Mouse (Mus musculus): ENCODE measurements around the gene Pde3a.

Gene Pde3a

DNA sequence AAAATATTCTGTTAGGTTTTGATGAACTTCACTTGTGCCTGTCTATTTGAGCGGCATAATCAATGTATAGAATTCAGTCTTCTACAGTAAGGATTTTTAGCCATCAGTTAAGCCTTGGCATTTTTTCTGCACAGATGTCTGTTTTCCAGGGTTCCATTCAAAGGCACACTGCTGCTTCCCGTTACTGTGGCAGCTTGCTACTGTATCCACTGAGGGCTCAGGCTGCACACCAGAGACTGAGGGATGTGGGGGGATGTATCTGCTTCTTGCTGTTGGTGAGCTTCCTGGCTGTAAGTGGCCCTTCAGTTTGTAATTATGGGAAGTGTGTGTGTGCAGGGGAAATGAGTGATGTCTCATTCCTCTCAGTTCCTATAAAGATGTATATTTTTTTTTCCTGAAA, 154.9 kb downstream of the Pde3a start:
- DNase-seq (ENCODE audit: low spot score in 2 of 2): no peak

GRCm38 (mm10) chr6:141404649-141405048, 155.6 kb downstream of the Pde3a start:
- no peak for DNase-seq (ENCODE audit: low spot score in 2 of 2)

GRCm38 (mm10) chr6:141405496-141405895, 156.4 kb downstream of the Pde3a start:
- DNase-seq (ENCODE audit: low spot score in 2 of 2): no peak

DNA sequence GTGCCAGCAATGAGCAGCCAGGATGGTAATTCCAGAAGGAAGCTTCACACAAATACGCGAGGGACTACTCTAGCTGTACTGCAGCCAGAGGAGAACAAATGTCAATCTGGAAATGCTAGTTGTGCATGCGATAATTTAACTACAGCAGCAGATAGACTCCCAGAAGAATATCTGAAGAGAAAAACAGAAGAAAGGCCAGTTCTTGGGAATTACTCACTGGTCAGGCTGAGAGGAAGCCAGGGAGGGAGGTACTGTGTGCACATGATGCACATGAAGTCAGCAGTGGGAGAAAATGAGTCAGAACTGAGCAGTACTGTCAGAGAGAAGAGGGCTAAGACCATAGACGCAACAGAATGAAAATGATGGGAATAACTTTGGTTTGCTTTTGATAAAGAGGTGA, 159.7 kb downstream of the Pde3a start:
- no peak for DNase-seq (ENCODE audit: low spot score in 2 of 2)

GRCm38 (mm10) chr6:141410836-141411235, 161.8 kb downstream of the Pde3a start:
- no peak for DNase-seq (ENCODE audit: low spot score in 2 of 2)

DNA sequence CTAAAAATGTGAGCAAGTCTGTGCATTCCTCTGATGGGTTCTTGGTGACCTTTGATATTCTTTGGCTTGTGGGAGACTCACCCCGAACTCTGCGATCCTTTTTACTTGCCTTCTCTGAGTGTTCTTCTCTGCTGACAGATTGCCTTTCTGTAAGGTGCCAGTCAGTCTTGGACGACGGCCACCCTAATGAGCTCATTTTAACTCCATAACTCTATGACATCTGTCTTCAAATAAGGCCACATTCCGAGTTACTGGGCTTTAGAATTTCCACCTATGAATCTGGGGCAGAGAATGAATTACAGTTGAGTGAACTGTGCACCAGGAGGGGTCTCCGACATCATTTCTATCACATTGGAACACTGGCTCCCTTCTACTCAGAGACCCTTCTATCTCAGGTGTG, 176.0 kb downstream of the Pde3a start:
- no peak for DNase-seq (ENCODE audit: low spot score in 2 of 2)

DNA sequence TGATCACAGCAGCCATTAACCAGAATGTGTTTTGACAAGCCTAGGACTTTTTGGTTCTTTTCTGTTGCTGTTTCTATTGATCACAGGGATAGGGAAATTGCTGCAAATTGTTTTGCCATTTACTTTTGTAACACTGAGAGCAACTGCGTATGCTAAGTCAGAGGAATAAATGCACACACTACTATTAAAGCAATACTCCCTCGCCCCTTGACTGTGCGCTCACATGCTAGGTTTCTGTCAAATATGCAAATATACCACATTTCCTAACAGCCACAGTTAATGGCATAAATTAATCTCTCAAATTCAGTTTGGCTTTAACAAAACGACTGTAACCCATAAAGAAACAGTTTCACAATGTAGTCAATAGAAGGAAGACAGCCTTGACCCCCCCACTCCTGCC, 179.5 kb downstream of the Pde3a start:
- no peak for DNase-seq (ENCODE audit: low spot score in 2 of 2)

DNA sequence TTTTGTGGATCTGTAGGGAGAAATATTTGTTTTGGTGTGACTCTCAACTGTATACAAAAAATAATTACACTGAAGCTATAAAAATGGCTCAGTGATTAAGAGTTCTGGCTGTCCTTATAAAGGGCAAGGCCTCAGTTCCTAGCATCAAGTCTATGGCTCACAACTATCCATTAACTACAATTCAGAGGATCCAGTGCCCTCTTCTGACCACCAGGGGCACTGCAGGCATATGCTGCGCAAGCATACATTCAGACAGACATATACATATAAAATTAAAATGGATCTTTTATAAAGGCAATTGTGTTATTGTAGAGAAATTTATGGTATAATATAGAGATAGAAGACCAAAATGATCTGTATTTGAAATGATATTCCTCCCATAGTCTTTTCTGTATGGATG, 181.1 kb downstream of the Pde3a start:
- DNase-seq (ENCODE audit: low spot score in 2 of 2): no peak

- no peak for DNase-seq (ENCODE audit: low spot score in 2 of 2)
Observed at GRCm38 (mm10) chr6:141432271-141432974, 183.4 kb downstream of the Pde3a start.

DNA sequence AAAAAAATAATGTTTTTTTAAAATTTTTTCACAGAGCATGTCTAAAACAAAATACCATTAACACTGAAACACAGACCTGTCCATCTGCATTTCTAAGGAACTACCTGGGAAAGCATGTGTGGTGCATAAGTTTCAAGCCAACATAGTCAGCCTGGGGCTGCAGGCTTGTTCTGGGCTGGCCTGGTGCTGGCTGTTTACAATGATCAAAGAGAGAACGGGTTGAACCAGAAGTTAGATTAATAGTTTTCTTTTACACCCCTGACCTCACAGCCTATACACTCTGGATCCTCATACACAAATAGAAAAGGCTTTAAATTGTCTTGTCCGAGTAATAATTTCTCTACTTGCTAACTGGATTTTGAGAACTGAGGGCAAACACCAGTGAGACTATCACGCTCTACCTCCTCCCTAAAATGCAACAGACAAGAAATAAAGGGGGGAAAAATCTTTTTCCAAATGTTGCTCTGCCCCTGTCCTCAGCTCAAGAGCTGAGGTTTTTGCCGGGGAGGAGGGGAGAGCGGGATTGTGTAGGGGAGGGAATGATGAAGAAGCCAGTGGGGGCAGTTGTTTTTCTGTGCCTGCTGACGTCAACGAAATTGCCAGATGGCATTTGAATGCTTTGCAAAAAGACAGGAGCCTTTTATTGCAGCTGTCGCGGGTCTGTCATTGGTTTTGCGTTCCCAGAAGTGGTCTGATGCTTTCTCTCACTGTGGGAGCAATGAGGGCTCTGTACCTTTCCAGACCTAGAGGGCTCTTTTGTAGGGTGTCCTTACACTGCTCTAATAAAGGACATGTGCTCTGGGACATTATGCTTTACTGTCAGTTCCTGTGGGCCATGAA, 185.1 kb downstream of the Pde3a start:
- DNase-seq (ENCODE audit: low spot score in 2 of 2): peak; percentile 65 to 70

DNA sequence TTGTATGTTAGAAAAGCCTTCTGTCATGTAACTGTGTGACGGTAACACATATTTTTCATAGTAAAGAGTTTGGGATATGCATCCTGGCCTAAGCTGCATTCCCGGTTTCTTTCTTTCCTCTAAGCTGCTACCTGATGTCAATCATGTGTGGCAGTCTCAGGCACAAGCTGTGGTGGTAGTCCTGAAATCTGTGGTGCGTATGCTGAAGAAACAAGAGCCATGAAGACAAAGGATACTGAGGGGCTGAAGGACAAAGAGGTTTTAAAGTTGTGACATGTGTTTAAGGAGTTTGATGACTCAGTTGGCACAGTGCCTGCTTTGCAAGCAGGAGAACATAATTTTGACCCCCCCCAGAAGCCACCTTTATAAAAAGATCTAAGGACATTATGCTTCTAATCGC, 186.1 kb downstream of the Pde3a start:
- DNase-seq (ENCODE audit: low spot score in 2 of 2): no peak

DNA sequence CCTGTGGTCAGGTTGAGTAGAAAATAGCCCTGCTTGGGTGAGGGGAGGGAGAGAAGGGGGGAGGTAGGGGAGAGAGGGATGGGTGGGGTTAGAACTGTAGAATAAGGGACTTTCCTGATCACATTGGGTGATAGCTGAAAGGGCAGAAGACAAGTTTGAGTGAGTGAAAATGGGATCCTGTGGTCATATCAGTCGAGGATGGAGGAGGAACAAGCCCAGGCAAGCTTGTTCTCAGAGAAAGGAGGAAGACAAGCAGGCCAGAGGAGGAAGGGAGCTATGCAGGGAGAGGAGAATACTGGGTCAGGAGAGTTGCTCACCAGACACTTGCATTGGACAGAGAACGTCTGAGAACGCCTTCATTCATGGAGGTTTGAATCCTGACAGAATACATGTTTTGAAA, 190.9 kb downstream of the Pde3a start:
- DNase-seq (ENCODE audit: low spot score in 2 of 2): no peak

- peak; percentile 73 to 75 for DNase-seq (ENCODE audit: low spot score in 2 of 2)
Observed at GRCm38 (mm10) chr6:141447547-141447946, 198.5 kb downstream of the Pde3a start.

- DNase-seq (ENCODE audit: low spot score in 2 of 2): no peak
Observed at GRCm38 (mm10) chr6:141448886-141449285, 199.8 kb downstream of the Pde3a start.

GRCm38 (mm10) chr6:141455335-141455734, 206.3 kb downstream of the Pde3a start:
- no peak for DNase-seq (ENCODE audit: low spot score in 2 of 2)

DNA sequence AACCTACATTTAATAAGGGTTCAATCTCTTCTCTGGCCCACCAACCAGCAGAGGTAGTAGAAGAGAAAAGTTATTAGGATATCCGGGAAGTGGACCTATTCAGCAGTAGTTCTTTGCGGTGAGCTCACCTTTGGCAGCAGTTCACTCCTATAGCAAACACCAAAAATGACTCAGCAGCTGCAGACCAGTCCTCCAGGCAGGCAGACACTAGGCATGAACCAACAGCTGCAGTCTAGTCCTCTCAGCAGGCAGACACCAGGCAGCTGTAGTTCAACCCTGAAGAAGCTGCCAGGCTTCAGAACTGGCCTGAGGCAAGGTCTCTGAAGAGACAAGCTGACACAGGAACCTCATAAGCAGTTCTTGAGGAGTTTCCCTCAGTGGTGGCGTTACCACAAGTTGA, 207.5 kb downstream of the Pde3a start:
- no peak for DNase-seq (ENCODE audit: low spot score in 2 of 2)

DNA sequence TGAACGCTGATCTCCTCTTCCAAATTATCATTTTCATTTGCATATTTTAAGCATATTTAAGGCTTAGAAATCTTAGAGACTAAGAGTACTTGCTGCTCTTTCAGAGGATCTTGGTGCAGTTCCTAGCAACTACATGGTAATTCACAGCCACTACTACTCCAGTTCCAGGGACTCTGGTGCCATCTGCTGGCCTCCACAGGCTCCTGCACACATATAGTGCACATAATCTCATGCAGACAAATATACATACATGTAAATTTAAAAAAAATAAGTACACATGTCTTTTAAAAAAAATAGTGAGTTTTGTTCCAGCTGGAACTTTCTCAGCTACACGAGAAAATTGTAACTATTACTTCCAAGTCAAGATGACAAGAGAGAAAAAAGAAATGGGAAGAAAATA, 221.2 kb downstream of the Pde3a start:
- DNase-seq (ENCODE audit: low spot score in 2 of 2): no peak

GRCm38 (mm10) chr6:141474223-141474622, 225.2 kb downstream of the Pde3a start:
- no peak for DNase-seq (ENCODE audit: low spot score in 2 of 2)

DNA sequence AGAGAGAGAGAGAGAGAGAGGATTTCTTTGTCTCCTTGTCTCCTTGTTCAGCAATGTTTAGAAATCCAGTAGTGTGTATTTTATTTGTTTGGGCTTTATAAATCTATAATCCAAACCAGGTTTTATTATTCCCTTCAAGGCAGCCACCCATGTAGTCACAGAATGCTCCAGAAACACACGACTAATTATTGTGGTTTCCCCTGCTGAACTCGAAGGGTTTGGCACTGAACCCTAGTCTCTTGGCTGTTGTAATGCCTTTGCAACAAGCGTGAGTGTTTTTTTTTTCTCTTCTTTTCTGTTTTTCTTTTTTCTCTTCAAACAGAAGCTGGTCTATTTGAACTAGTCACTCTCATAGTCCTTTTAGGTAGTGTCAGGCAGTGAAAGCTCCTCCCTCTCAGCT, 225.6 kb downstream of the Pde3a start:
- no peak for DNase-seq (ENCODE audit: low spot score in 2 of 2)

GRCm38 (mm10) chr6:141485302-141486021, 236.4 kb downstream of the Pde3a start:
- no peak for DNase-seq (ENCODE audit: low spot score in 2 of 2)

GRCm38 (mm10) chr6:141487266-141487665, 238.2 kb downstream of the Pde3a start:
- peak; percentile 27 to 31 for DNase-seq (ENCODE audit: low spot score in 2 of 2)

DNA sequence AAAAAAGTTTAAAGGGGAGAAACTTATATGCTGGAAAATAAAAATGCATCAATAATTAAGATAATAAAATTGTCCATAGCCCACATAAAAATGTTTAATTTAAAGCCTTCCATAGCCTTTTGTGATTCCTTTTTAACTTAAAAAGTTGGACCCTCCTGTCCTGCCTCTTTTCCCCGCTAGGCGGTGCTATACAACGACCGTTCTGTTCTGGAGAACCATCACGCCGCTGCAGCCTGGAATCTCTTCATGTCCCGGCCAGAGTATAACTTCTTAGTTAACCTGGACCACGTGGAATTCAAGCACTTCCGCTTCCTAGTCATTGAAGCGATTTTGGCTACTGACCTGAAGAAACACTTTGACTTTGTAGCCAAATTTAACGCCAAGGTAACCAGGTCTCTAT, 239.6 kb downstream of the Pde3a start:
- peak; percentile 38 to 53 for DNase-seq (ENCODE audit: low spot score in 2 of 2)

DNA sequence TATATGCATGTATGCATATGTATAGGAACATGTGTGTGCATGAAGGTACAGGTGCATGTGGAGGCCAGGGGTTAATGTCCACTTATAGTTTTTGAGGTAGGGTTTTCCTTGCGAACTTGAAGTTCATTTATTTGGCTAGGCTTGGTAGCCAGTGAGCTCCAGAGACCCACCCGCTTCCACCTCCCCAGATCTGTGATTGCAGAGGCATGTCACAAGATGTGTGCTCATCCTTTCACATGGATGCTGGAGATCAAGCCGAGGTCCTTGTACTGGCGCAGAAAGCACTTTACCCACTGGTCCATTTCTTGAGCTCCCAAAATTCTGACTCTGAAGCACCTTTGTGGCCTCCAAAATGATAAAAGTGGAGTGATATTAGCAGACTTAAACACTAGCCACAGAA, 245.8 kb downstream of the Pde3a start:
- no peak for DNase-seq (ENCODE audit: low spot score in 2 of 2)

Data from right cerebral cortex, adult 2 months (tissue).